Mouse (Mus musculus) natural killer cell, adult 2 months (primary cell): ENCODE measurements around the gene Kcnq1.

Experiments
- DNase-seq, 2 experiments: peaks; one replicate each; pipeline ENCODE4 v3.0.0; 2022; ENCODE audit warnings: low spot score in 2 of 2

The Kcnq1 gene

GRCm38 (mm10) chr7:143106062-143106461 lies at the start of gene Kcnq1:
TSS of gene Kcnq1 (plus strand) at chr7:143106362.
- no peak for DNase-seq

GRCm38 (mm10) chr7:143057023-143057422 lies 49.1 kb upstream of the Kcnq1 start:
- DNase-seq = no peak

- no peak for DNase-seq
Observed at GRCm38 (mm10) chr7:143057667-143058220, 48.4 kb upstream of the Kcnq1 start.

GRCm38 (mm10) chr7:143058221-143058697 lies 47.9 kb upstream of the Kcnq1 start:
- no peak for DNase-seq

- DNase-seq = no peak
Observed at GRCm38 (mm10) chr7:143059202-143059870, 46.8 kb upstream of the Kcnq1 start.

GRCm38 (mm10) chr7:143062704-143063103 lies 43.5 kb upstream of the Kcnq1 start:
- DNase-seq = no peak

GRCm38 (mm10) chr7:143064226-143064625 lies 41.9 kb upstream of the Kcnq1 start:
- DNase-seq = no peak

GRCm38 (mm10) chr7:143065692-143066091 lies 40.5 kb upstream of the Kcnq1 start:
- no peak for DNase-seq

- DNase-seq = no peak
Observed at GRCm38 (mm10) chr7:143067469-143067868, 38.7 kb upstream of the Kcnq1 start.

- DNase-seq = no peak
Observed at GRCm38 (mm10) chr7:143067897-143068296, 38.3 kb upstream of the Kcnq1 start.

- DNase-seq = no peak
Observed at GRCm38 (mm10) chr7:143068316-143068881, 37.8 kb upstream of the Kcnq1 start.

- DNase-seq = peak; percentile 94 to 98
Observed at GRCm38 (mm10) chr7:143068882-143069591, 37.1 kb upstream of the Kcnq1 start, which contains the start of gene Tssc4. TSS of gene Tssc4 (plus strand) at chr7:143069249.

- no peak for DNase-seq
Observed at GRCm38 (mm10) chr7:143069751-143070400, 36.3 kb upstream of the Kcnq1 start.

GRCm38 (mm10) chr7:143070506-143071070 lies 35.6 kb upstream of the Kcnq1 start:
- no peak for DNase-seq

- DNase-seq = no peak
Observed at GRCm38 (mm10) chr7:143072605-143073004, 33.6 kb upstream of the Kcnq1 start.

GRCm38 (mm10) chr7:143073086-143073485 lies 33.1 kb upstream of the Kcnq1 start:
- DNase-seq = peak; percentile 37 to 49

- DNase-seq = no peak
Observed at GRCm38 (mm10) chr7:143075394-143075793, 30.8 kb upstream of the Kcnq1 start.

GRCm38 (mm10) chr7:143077351-143077750 lies 28.8 kb upstream of the Kcnq1 start:
- DNase-seq = no peak

- DNase-seq = no peak
Observed at GRCm38 (mm10) chr7:143082024-143082423, 24.1 kb upstream of the Kcnq1 start.

- no peak for DNase-seq
Observed at GRCm38 (mm10) chr7:143083708-143084107, 22.5 kb upstream of the Kcnq1 start.

- peak; percentile 54 to 67 for DNase-seq
Observed at GRCm38 (mm10) chr7:143086366-143086765, 19.8 kb upstream of the Kcnq1 start.
